Mouse (Mus musculus) spleen, postnatal 10 days (tissue): ENCODE results near the gene Klra17.
"Not testable (repeated sequence)": the region's sequence is repeated elsewhere in the genome, so short reads cannot be mapped to it uniquely, and the experiment has no call there.

Experiments
- DNase-seq, 2 experiments: peaks; one replicate each; pipeline ENCODE4 v3.0.0; 2021 to 2022; ENCODE audit warnings: low spot score in 2 of 2

Gene Klra17

DNA sequence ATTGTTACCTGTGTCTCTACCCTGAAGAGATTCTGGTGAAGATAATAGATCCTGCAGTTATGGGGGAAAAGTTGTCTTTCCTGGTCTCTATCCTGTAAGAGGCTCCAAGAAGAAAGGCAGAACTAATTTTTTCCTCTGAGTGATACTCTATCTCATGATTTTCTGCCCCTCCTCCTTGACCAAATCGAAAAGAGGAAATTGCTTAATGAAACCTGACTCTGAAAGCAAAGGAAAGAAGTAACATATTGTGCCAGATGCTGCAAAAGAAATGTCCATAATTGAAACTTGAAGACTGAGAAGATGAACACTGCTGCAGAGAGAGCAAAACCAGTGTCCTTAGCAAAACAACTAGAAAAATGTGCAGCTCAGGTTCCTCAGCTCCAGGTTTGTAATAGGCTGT is at the start of gene Klra17:
Gene Klra17 (minus strand): TSS at position 124 of the 400 bp plus-strand sequence.
- no peak for DNase-seq

DNA sequence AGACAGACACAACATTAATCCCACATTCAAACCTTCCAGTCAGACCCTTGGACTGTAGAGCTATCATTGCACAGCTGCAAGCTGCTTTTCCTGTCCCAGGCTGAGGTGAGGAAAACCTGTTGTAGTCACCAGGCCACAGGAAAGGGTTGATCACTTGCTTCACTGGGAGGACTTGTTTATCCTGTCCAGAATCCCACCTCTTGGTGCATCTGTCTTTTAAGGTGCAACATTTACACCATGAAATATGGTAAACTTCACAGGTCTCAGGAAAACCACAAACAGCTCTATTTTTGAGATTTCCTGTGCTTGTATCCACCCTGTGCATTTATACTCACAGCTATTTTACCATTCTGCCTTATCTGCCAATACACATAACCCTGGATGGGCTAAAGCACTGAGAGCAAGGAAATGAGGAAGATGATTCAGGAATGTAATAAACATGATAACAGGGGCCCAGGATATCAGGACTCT is 41.0 kb upstream of the Klra17 start, which contains the start of gene Klra5:
Gene Klra5 (minus strand): TSS at position 175 of the 471 bp plus-strand sequence.
- DNase-seq, result not testable (repeated sequence)

DNA sequence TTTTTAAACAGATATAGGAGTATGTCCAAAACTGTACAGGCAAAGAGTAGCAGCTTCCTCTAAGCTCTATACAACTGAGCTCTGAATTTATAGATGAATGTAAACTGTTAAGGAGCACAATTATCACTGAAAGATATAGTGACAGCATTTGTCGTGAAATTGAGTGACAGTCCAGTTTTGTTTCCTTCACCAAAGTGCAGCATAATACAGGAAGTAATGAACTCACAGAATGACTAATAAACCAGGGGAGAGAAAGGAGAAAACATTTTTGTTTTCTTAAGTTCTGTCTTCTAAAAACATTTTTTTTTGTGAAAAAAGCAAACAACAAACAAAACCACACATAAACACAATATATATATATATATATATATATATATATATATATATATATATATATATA is 40.5 kb upstream of the Klra17 start:
- DNase-seq, result no peak

DNA sequence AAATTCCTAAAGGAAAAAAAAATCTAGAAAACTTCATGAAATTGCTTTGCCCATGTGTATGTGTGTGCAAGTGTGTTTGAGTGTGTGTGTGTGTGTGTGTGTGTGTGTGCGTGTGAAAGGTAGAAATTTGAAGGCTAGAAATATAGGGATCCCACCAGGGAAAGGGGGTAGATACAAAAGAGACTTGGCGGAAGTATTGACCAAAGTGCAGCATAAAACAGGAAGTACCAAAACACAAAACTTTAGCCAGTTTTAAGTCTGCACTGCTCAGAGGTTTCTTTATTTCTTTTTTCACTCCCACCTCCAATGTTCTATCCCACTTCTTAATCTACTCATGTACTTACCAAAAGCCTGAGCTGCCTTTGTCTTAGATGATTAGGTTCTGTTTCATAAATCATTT is 6.1 kb upstream of the Klra17 start:
- no peak for DNase-seq

DNA sequence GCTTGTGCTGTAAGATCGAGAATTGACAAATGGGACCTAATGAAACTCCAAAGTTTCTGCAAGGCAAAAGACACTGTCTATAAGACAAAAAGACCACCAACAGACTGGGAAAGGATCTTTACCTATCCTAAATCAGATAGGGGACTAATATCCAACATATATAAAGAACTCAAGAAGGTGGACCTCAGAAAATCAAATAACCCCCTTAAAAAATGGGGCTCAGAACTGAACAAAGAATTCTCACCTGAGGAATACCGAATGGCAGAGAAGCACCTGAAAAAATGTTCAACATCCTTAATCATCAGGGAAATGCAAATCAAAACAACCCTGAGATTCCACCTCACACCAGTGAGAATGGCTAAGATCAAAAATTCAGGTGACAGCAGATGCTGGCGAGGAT is 14.1 kb downstream of the Klra17 start, which contains the start of gene Gm17631:
Gene Gm17631 (plus strand): TSS at position 301 of the 400 bp plus-strand sequence.
- not testable (repeated sequence) for DNase-seq

DNA sequence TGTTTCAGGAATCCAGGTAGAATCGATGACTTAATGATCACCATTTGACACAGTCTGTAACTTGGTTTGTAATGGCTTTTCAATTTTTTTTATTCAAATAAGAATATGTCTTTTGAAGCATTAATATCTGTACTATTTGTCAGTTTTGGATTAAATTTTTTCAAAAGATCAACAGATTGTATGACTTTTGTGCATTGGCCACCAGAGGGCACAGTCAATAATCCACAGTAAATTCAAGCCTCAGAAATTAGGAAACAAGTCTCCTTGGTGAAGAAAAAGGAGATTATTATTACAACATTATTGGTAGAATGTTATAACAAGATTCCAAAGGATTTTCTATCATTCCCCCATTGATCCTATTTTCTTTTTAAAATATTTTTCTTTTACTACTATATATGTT is 50.9 kb downstream of the Klra17 start:
- no peak for DNase-seq

DNA sequence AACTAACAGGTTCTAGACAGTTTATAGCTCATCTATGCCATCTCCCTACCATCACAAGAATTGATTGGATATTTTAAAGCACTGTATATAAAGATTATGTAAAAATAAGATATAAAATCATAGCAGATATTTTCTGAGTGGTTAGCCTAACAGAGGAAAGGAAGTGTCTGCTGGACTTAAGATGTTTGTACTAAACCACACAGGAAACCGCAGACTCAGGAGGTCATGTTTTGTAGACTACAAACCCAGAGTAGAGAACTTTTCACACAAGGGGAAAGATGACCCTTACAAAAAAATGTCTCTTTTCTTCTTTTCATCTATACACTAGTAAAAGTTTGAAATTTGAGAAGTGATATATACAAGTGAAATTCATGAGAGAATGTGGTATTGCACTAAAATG is 52.5 kb downstream of the Klra17 start:
- no peak for DNase-seq

DNA sequence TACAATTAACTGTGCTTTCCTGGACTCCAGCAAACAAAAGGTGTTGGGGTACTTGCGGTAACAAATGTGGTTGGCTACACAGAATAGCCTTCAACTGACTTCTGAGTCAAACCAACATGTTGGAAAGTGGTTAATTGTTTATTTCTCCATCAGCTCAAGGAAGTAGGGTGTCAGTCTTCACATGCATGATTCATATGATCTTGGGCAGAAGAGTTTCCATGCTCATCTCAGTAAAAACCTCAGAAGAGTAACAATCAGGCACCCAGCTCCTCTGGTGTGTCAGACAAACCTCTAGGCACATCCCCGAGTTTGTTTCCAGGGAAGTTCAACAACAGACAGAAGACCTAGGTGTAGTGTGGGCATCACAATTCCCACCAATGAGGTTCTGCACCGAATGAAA is 58.7 kb downstream of the Klra17 start:
- DNase-seq, result no peak

DNA sequence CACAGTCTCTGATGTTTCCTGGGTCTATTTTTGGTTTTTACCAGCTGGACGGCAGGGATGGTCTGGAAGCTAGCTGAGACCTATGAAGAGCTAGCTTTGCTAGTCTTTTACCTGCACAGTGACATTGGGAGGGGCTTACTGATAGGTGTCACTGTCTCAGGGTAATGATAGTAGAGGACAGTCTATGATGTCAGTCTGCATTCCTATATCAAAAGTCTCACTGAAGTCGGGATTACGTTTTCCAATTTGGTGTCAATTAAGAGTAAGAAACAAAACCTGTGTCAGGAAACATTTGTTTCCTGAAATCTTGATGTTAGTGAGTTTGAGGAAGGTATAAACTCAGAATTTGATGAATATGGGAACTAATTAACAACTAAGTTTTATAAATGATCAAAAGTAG is 92.3 kb downstream of the Klra17 start, which contains the start of gene Gm156:
Gene Gm156 (minus strand): TSS at position 101 of the 400 bp plus-strand sequence.
- DNase-seq, result not testable (repeated sequence)
